Mouse (Mus musculus) gastrocnemius, adult 2 months (tissue): ENCODE measurements around the gene Cdc42. TPM values are rescaled to one million over a fixed set of nuclear protein-coding genes. Genes with fewer than 3 reads are reported as not detected.
A peak's percentile ranks its signal among the peaks of the same experiment; 100 is the strongest.

Experiments used
- DNase-seq: peaks from one replicate; pipeline ENCODE4 v3.0.0; 2022
- H3K27ac ChIP-seq: fragments of 200-600 bp; 2 replicates; pipeline ENCODE4 v1.8.1; 2022; ENCODE audit warnings: mild to moderate bottlenecking
- H3K4me3 ChIP-seq: fragments of 200-600 bp; 2 replicates; pipeline ENCODE4 v1.8.1; 2022; ENCODE audit warnings: mild to moderate bottlenecking, moderate library complexity
- CTCF ChIP-seq: fragments of 200-600 bp; IDR thresholded peaks from 2 replicates; pipeline ENCODE4 v1.8.1; 2022; ENCODE audit warnings: antibody characterized with exemption, mild to moderate bottlenecking, moderate library complexity
- intact Hi-C: fragments of 180-260 bp; cut with DNase I; formaldehyde crosslinking; loops from one replicate; pipeline ENCODE4 v1.15.1; 2025
- long read RNA-seq, 2 experiments: library from polyadenylated mRNA; stranded (forward); transcript quantifications; one replicate each; pipeline ENCODE4 v2.0.0; 2021
- total RNA-seq, 2 experiments: library from RNA; stranded (reverse); gene quantifications; 2 replicates each; pipeline ENCODE4 v1.2.3; 2021

Cdc42 gene
- 100 to 1,000 TPM; 169 to 187 TPM for total RNA-seq
- long read RNA-seq, experiment 1, transcript Cdc42-202 (6 exons, 2,108 nt) = major isoform, 105 of 220 reads
- long read RNA-seq, experiment 1, partial matches to known transcripts = 83 of 220 reads
- long read RNA-seq, experiment 1, other reads (novel, unspliced or antisense) = 31 of 220 reads
- long read RNA-seq, experiment 2, transcript Cdc42-202 (6 exons, 2,108 nt) = major isoform, 106 of 199 reads
- long read RNA-seq, experiment 2, partial matches to known transcripts = 60 of 199 reads
- long read RNA-seq, experiment 2, other reads (novel, unspliced or antisense) = 29 of 199 reads

- H3K4me3 ChIP-seq = peak within 1 kb of the TSS; percentile 92
- peak within 1 kb of the TSS; percentile 99 for H3K27ac ChIP-seq
- TF ChIP-seq CTCF = no peak
- intact Hi-C loops = no loop called here
- peak; percentile 100 for DNase-seq
Measured at GRCm38 (mm10) chr4:137357517-137358254, at the start of gene Cdc42. Gene Cdc42, minus strand, starts transcription at chr4:137357720.

GRCm38 (mm10) chr4:137405571-137405970 lies 48.1 kb upstream of the Cdc42 start:
- Histone ChIP-seq H3K27ac (no peak overlapping the region), H3K4me3 (no peak overlapping the region)
- DNase-seq = no peak
- TF ChIP-seq CTCF = no peak
- intact Hi-C loops = no loop called here

GRCm38 (mm10) chr4:137396641-137397525 lies 39.4 kb upstream of the Cdc42 start:
- intact Hi-C loops = no loop called here

GRCm38 (mm10) chr4:137393378-137394135 lies 36.0 kb upstream of the Cdc42 start:
- no peak; the same call in 1 of the 2 replicates for TF ChIP-seq CTCF
- DNase-seq = peak; percentile 71
- H3K4me3 ChIP-seq = no peak overlapping the region
- peak overlapping the region; percentile 85 for H3K27ac ChIP-seq
- intact Hi-C loops = no loop called here

More at GRCm38 (mm10) chr4:137396641-137397525, 39.4 kb upstream of the Cdc42 start:
- no peak for TF ChIP-seq CTCF
- no peak overlapping the region for H3K4me3 ChIP-seq
- H3K27ac ChIP-seq = peak overlapping the region; percentile 88
- DNase-seq = peak; percentile 74

- no peak for TF ChIP-seq CTCF
- DNase-seq = no peak
- Histone ChIP-seq H3K4me3 (no peak overlapping the region; the same call in 1 of the 2 replicates), H3K27ac (peak overlapping the region; percentile 85)
- intact Hi-C loops = no loop called here
Measured at GRCm38 (mm10) chr4:137392874-137393273, 35.4 kb upstream of the Cdc42 start.

GRCm38 (mm10) chr4:137391287-137391686 lies 33.8 kb upstream of the Cdc42 start:
- TF ChIP-seq CTCF = peak; percentile 53
- H3K4me3 ChIP-seq = no peak overlapping the region
- no peak overlapping the region; the same call in 1 of the 2 replicates for H3K27ac ChIP-seq
- intact Hi-C loops = no loop called here
- DNase-seq = no peak

GRCm38 (mm10) chr4:137390196-137390595 lies 32.7 kb upstream of the Cdc42 start:
- peak overlapping the region; percentile 99; the same call in 1 of the 2 replicates for H3K27ac ChIP-seq
- no peak overlapping the region for H3K4me3 ChIP-seq
- no peak for TF ChIP-seq CTCF
- DNase-seq = no peak
- intact Hi-C loops = no loop called here

- intact Hi-C loops = loop anchor here (5.0 kb wide), 1 partner anchor 77 kb away; no protein-coding TSS in a partner anchor
- peak; percentile 52 for DNase-seq
- Histone ChIP-seq H3K4me3 (peak overlapping the region; percentile 82), H3K27ac (peak overlapping the region; percentile 99)
- no peak for TF ChIP-seq CTCF
Measured at GRCm38 (mm10) chr4:137388983-137389382, 31.5 kb upstream of the Cdc42 start.

GRCm38 (mm10) chr4:137388059-137388794 lies 30.7 kb upstream of the Cdc42 start:
- no peak for TF ChIP-seq CTCF
- H3K4me3 ChIP-seq = peak overlapping the region; percentile 82
- H3K27ac ChIP-seq = peak overlapping the region; percentile 99
- intact Hi-C loops = loop anchor here (5.0 kb wide), 1 partner anchor 76 kb away; no protein-coding TSS in a partner anchor
- peak; percentile 90 for DNase-seq

- no peak for TF ChIP-seq CTCF
- Histone ChIP-seq H3K4me3 (peak overlapping the region; percentile 82), H3K27ac (peak overlapping the region; percentile 99)
- intact Hi-C loops = loop anchor here (5.0 kb wide), 1 partner anchor 75 kb away; no protein-coding TSS in a partner anchor
- no peak for DNase-seq
Measured at GRCm38 (mm10) chr4:137387482-137388058, 30.1 kb upstream of the Cdc42 start.
